Mouse (Mus musculus): ENCODE data around the gene 6820408C15Rik. TPM values are rescaled to one million over a fixed set of nuclear protein-coding genes. Genes with fewer than 3 reads are reported as not detected.

Gene 6820408C15Rik
- polyA plus RNA-seq, 2 experiments, result 0.18 to 0.41 TPM

- Histone ChIP-seq H3K9me3 (ENCODE audit: control insufficient read depth, low read length) (peaks cover 2% of the 10 kb centered on the region; the same call in 1 of the 2 replicates), H3K9ac (ENCODE audit: low read depth, low read length, severe bottlenecking) (peak overlapping the region; percentile 26), H3K27me3 (ENCODE audit: control insufficient read depth, insufficient read depth, low read length) (no peaks in the 10 kb centered on the region), H3K4me1 (ENCODE audit: control insufficient read depth, insufficient read depth, low read length) (peaks cover 24% of the 10 kb centered on the region), H3K36me3 (ENCODE audit: control insufficient read depth, insufficient read depth, low read length) (peaks cover 4% of the 10 kb centered on the region; the same call in 1 of the 2 replicates), H3K4me3 (replicated peaks; ENCODE audit: low read length) (peak overlapping the region; percentile 96), H3K27ac (replicated peaks; ENCODE audit: low read depth, low read length) (peak overlapping the region; percentile 98), H3K4me2 (replicated peaks; ENCODE audit: low read depth, low read length, severe bottlenecking) (peak overlapping the region; percentile 86)
- DNase-seq (ENCODE audit: low spot score) (peak; percentile 94), ATAC-seq (ENCODE audit: low FRiP score, low read depth) (peak; percentile 76)
- 0% methylated on average over 14 of the region's 15 CpGs for whole genome bisulfite sequencing
- TF ChIP-seq POLR2A (IDR thresholded peaks at IDR 0.05; ENCODE audit: borderline replicate concordance, extremely low read depth, insufficient read depth, insufficient read length), result 0 out of 2 replicates have a peak, but pooled peaks have one; percentile 23
Observed at GRCm38 (mm10) chr2:152410971-152411371, 4.4 kb upstream of the 6820408C15Rik start.

- Histone ChIP-seq H3K27ac (replicated peaks; ENCODE audit: low read depth, low read length) (peak overlapping the region; percentile 98), H3K27me3 (ENCODE audit: control insufficient read depth, insufficient read depth, low read length) (no peaks in the 10 kb centered on the region), H3K4me1 (ENCODE audit: control insufficient read depth, insufficient read depth, low read length) (peaks cover 22% of the 10 kb centered on the region), H3K36me3 (ENCODE audit: control insufficient read depth, insufficient read depth, low read length) (peaks cover 4% of the 10 kb centered on the region; the same call in 1 of the 2 replicates), H3K4me3 (replicated peaks; ENCODE audit: low read length) (peak overlapping the region; percentile 96), H3K9me3 (ENCODE audit: control insufficient read depth, low read length) (peaks cover 7% of the 10 kb centered on the region; the same call in 1 of the 2 replicates), H3K9ac (ENCODE audit: low read depth, low read length, severe bottlenecking) (peak overlapping the region; percentile 26), H3K4me2 (replicated peaks; ENCODE audit: low read depth, low read length, severe bottlenecking) (peak overlapping the region; percentile 86)
- DNase-seq (ENCODE audit: low spot score) (no peak), ATAC-seq (ENCODE audit: low FRiP score, low read depth) (no peak)
- 5% methylated on average over 7 of the region's 7 CpGs for WGBS
- no peak for TF ChIP-seq POLR2A (IDR thresholded peaks at IDR 0.05; ENCODE audit: borderline replicate concordance, extremely low read depth, insufficient read depth, insufficient read length)
Observed at GRCm38 (mm10) chr2:152411471-152411870, 3.9 kb upstream of the 6820408C15Rik start.

GRCm38 (mm10) chr2:152412526-152413157 lies 2.7 kb upstream of the 6820408C15Rik start:
- H3K27me3 ChIP-seq (ENCODE audit: control insufficient read depth, insufficient read depth, low read length), result no peaks in the 10 kb centered on the region
- WGBS, result 4% methylated on average over 15 of the region's 15 CpGs
- peak overlapping the region; percentile 96 for H3K4me3 ChIP-seq (replicated peaks; ENCODE audit: low read length)
- H3K9ac ChIP-seq (ENCODE audit: low read depth, low read length, severe bottlenecking), result peak overlapping the region; percentile 98
- TF ChIP-seq POLR2A (IDR thresholded peaks at IDR 0.05; ENCODE audit: borderline replicate concordance, extremely low read depth, insufficient read depth, insufficient read length), result no peak
- H3K36me3 ChIP-seq (ENCODE audit: control insufficient read depth, insufficient read depth, low read length), result peaks cover 4% of the 10 kb centered on the region; the same call in 1 of the 2 replicates
- H3K4me2 ChIP-seq (replicated peaks; ENCODE audit: low read depth, low read length, severe bottlenecking), result peak overlapping the region; percentile 86
- H3K4me1 ChIP-seq (ENCODE audit: control insufficient read depth, insufficient read depth, low read length), result peaks cover 22% of the 10 kb centered on the region
- peak overlapping the region; percentile 98 for H3K27ac ChIP-seq (replicated peaks; ENCODE audit: low read depth, low read length)
- no peak for DNase-seq (ENCODE audit: low spot score)
- peaks cover 7% of the 10 kb centered on the region; the same call in 1 of the 2 replicates for H3K9me3 ChIP-seq (ENCODE audit: control insufficient read depth, low read length)
- ATAC-seq (ENCODE audit: low FRiP score, low read depth), result no peak

- ATAC-seq (ENCODE audit: low FRiP score, low read depth) (no peak), DNase-seq (ENCODE audit: low spot score) (no peak)
- Histone ChIP-seq H3K9ac (ENCODE audit: low read depth, low read length, severe bottlenecking) (peak overlapping the region; percentile 98), H3K27ac (replicated peaks; ENCODE audit: low read depth, low read length) (peak overlapping the region; percentile 98; the same call in 1 of the 2 replicates), H3K9me3 (ENCODE audit: control insufficient read depth, low read length) (peaks cover 7% of the 10 kb centered on the region; the same call in 1 of the 2 replicates), H3K27me3 (ENCODE audit: control insufficient read depth, insufficient read depth, low read length) (no peaks in the 10 kb centered on the region), H3K4me3 (replicated peaks; ENCODE audit: low read length) (peak overlapping the region; percentile 96), H3K4me1 (ENCODE audit: control insufficient read depth, insufficient read depth, low read length) (peaks cover 22% of the 10 kb centered on the region), H3K36me3 (ENCODE audit: control insufficient read depth, insufficient read depth, low read length) (peaks cover 4% of the 10 kb centered on the region; the same call in 1 of the 2 replicates), H3K4me2 (replicated peaks; ENCODE audit: low read depth, low read length, severe bottlenecking) (peak overlapping the region; percentile 86)
- 2% methylated on average over 21 of the region's 21 CpGs for WGBS
- no peak for TF ChIP-seq POLR2A (IDR thresholded peaks at IDR 0.05; ENCODE audit: borderline replicate concordance, extremely low read depth, insufficient read depth, insufficient read length)
Observed at GRCm38 (mm10) chr2:152413158-152413764, 2.1 kb upstream of the 6820408C15Rik start.

- Histone ChIP-seq H3K36me3 (ENCODE audit: control insufficient read depth, insufficient read depth, low read length) (peaks cover 4% of the 10 kb centered on the region; the same call in 1 of the 2 replicates), H3K4me2 (replicated peaks; ENCODE audit: low read depth, low read length, severe bottlenecking) (peak overlapping the region; percentile 86), H3K9me3 (ENCODE audit: control insufficient read depth, low read length) (peaks cover 7% of the 10 kb centered on the region; the same call in 1 of the 2 replicates), H3K9ac (ENCODE audit: low read depth, low read length, severe bottlenecking) (peak overlapping the region; percentile 98), H3K27ac (replicated peaks; ENCODE audit: low read depth, low read length) (peak overlapping the region; percentile 98), H3K4me1 (ENCODE audit: control insufficient read depth, insufficient read depth, low read length) (peaks cover 22% of the 10 kb centered on the region), H3K27me3 (ENCODE audit: control insufficient read depth, insufficient read depth, low read length) (no peaks in the 10 kb centered on the region), H3K4me3 (replicated peaks; ENCODE audit: low read length) (peak overlapping the region; percentile 96)
- ATAC-seq (ENCODE audit: low FRiP score, low read depth), result no peak
- DNase-seq (ENCODE audit: low spot score), result no peak
- WGBS, result under 1% methylated on average over 68 of the region's 86 CpGs
- no peak for TF ChIP-seq POLR2A (IDR thresholded peaks at IDR 0.05; ENCODE audit: borderline replicate concordance, extremely low read depth, insufficient read depth, insufficient read length)
Observed at GRCm38 (mm10) chr2:152413765-152414584, 1.4 kb upstream of the 6820408C15Rik start.

Data from limb, embryonic 14.5 days (tissue).